Mouse (Mus musculus): ENCODE measurements around the gene Shc1. TPM values are rescaled to one million over a fixed set of nuclear protein-coding genes. Genes with fewer than 3 reads are reported as not detected.

Gene Shc1
- polyA plus RNA-seq, 1 experiment from 2014 or later: 42.3 TPM

DNA sequence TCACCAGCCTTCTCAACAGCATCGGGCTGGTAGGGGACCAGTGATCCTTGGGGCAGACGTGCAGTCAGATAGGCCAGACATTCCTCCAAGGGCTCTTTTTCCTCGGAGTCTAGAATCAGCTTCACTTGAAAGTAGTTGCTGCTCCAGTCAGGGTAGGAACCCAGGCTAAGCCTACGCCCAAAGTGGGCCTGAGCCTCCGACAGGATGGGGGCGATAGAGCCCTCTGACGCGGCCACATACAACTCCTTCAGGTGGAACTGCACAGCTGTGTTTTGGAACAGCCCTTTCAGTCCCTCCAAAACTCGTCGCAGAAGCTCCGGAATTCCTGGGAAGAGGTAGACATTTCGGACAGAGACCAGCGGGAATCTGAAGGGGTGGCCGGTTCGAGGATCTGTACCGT lies 9.8 kb upstream of the Shc1 start:
- no peaks in the 10 kb centered on the region for H3K27me3 ChIP-seq (ENCODE audit: control insufficient read depth, insufficient read depth, low read length)
- peaks cover 7% of the 10 kb centered on the region for H3K36me3 ChIP-seq (ENCODE audit: control insufficient read depth, insufficient read depth, low read length)
- no peak overlapping the region for H3K9ac ChIP-seq (ENCODE audit: low read depth, low read length)
- no peak overlapping the region for H3K27ac ChIP-seq (ENCODE audit: low read depth, low read length)
- H3K4me1 ChIP-seq (ENCODE audit: control insufficient read depth, insufficient read depth, low read length): peaks cover 6% of the 10 kb centered on the region
- no peak for ATAC-seq (replicated peaks; ENCODE audit: insufficient number of reproducible peaks, low FRiP score, low TSS enrichment)
- no peak overlapping the region for H3K4me3 ChIP-seq (ENCODE audit: low read depth, low read length)
- no peaks in the 10 kb centered on the region for H3K9me3 ChIP-seq (replicated peaks; ENCODE audit: control insufficient read depth, low read length)
- WGBS (ENCODE audit: insufficient replicate concordance): 57% methylated on average over 16 of the region's 16 CpGs
- peak overlapping the region; percentile 16; the same call in 1 of the 2 replicates for H3K4me2 ChIP-seq

DNA sequence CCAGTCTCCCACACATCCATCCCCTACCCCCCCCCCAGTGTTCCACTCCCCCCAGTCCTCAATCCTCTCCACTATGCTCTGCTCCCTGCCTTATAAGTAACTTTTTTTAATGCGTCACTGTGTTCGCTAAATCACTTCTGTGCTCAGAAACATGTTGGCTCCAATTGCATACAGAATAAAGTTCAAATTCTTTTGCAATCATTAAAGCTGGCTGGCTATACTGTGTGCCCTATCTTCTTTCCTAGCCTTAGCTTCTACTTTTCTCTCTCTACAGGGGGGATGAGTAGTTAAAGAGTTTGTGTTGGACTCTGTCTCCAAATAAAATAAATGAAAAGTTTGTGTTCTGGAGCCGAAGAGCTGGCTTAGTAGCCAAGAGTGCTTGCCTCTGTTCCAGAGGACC lies 8.5 kb upstream of the Shc1 start:
- H3K4me1 ChIP-seq (ENCODE audit: control insufficient read depth, insufficient read depth, low read length): peaks cover 6% of the 10 kb centered on the region
- H3K27me3 ChIP-seq (ENCODE audit: control insufficient read depth, insufficient read depth, low read length): no peaks in the 10 kb centered on the region
- H3K9me3 ChIP-seq (replicated peaks; ENCODE audit: control insufficient read depth, low read length): no peaks in the 10 kb centered on the region
- no peak overlapping the region for H3K4me2 ChIP-seq
- H3K4me3 ChIP-seq (ENCODE audit: low read depth, low read length): no peak overlapping the region
- no peak overlapping the region for H3K27ac ChIP-seq (ENCODE audit: low read depth, low read length)
- H3K36me3 ChIP-seq (ENCODE audit: control insufficient read depth, insufficient read depth, low read length): peaks cover 9% of the 10 kb centered on the region
- no peak for ATAC-seq (replicated peaks; ENCODE audit: insufficient number of reproducible peaks, low FRiP score, low TSS enrichment)
- no peak overlapping the region for H3K9ac ChIP-seq (ENCODE audit: low read depth, low read length)
- 87% methylated on average over 3 of the region's 3 CpGs for WGBS (ENCODE audit: insufficient replicate concordance)

- Histone ChIP-seq H3K27me3 (ENCODE audit: control insufficient read depth, insufficient read depth, low read length) (no peaks in the 10 kb centered on the region), H3K9me3 (replicated peaks; ENCODE audit: control insufficient read depth, low read length) (no peaks in the 10 kb centered on the region), H3K36me3 (ENCODE audit: control insufficient read depth, insufficient read depth, low read length) (peaks cover 17% of the 10 kb centered on the region), H3K4me2 (peak overlapping the region; percentile 67), H3K4me1 (ENCODE audit: control insufficient read depth, insufficient read depth, low read length) (peaks cover 6% of the 10 kb centered on the region), H3K9ac (ENCODE audit: low read depth, low read length) (peak overlapping the region; percentile 77), H3K4me3 (ENCODE audit: low read depth, low read length) (peak overlapping the region; percentile 67), H3K27ac (ENCODE audit: low read depth, low read length) (no peak overlapping the region)
- no peak for ATAC-seq (replicated peaks; ENCODE audit: insufficient number of reproducible peaks, low FRiP score, low TSS enrichment)
- 79% methylated on average over 10 of the region's 10 CpGs for WGBS (ENCODE audit: insufficient replicate concordance)
These were observed 7.4 kb upstream of the Shc1 start for GRCm38 (mm10) chr3:89410864-89411263.

GRCm38 (mm10) chr3:89411490-89412393 lies 6.5 kb upstream of the Shc1 start, which contains the start of gene Flad1:
Gene Flad1 (minus strand): TSS chr3:89411870.
- peaks cover 6% of the 10 kb centered on the region for H3K4me1 ChIP-seq (ENCODE audit: control insufficient read depth, insufficient read depth, low read length)
- no peaks in the 10 kb centered on the region for H3K27me3 ChIP-seq (ENCODE audit: control insufficient read depth, insufficient read depth, low read length)
- peak within 1 kb of the TSS; percentile 67 for H3K4me3 ChIP-seq (ENCODE audit: low read depth, low read length)
- H3K9me3 ChIP-seq (replicated peaks; ENCODE audit: control insufficient read depth, low read length): no peaks in the 10 kb centered on the region
- WGBS (ENCODE audit: insufficient replicate concordance): 6% methylated on average over 28 of the region's 28 CpGs
- peak within 1 kb of the TSS; percentile 67 for H3K4me2 ChIP-seq
- H3K9ac ChIP-seq (ENCODE audit: low read depth, low read length): peak within 1 kb of the TSS; percentile 77
- ATAC-seq (replicated peaks; ENCODE audit: insufficient number of reproducible peaks, low FRiP score, low TSS enrichment): peak; percentile 98
- H3K36me3 ChIP-seq (ENCODE audit: control insufficient read depth, insufficient read depth, low read length): peaks cover 22% of the 10 kb centered on the region
- peak within 1 kb of the TSS; percentile 6; the same call in 1 of the 2 replicates for H3K27ac ChIP-seq (ENCODE audit: low read depth, low read length)

DNA sequence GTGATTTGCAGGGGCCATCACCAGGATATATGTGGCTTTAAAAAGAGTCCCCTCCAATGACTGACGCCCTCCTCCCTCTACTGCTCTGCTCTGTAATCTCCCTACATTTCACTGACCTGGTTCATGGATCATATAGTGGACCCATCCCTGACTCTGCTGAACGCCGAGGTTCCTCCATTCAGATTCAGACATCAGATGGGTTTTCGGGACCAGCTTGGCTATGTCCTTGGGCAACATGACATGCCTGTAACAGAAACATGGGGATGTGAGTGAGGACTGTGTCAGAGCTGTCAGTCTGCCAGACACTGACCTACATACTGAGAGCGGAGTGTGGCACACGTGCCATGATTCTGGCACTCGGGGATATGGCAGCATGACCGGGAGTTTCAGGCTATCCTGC lies 2.1 kb upstream of the Shc1 start:
- ATAC-seq (replicated peaks; ENCODE audit: insufficient number of reproducible peaks, low FRiP score, low TSS enrichment): no peak
- Histone ChIP-seq H3K4me3 (ENCODE audit: low read depth, low read length) (no peak overlapping the region), H3K4me1 (ENCODE audit: control insufficient read depth, insufficient read depth, low read length) (peaks cover 8% of the 10 kb centered on the region), H3K4me2 (no peak overlapping the region), H3K36me3 (ENCODE audit: control insufficient read depth, insufficient read depth, low read length) (peaks cover 20% of the 10 kb centered on the region), H3K27me3 (ENCODE audit: control insufficient read depth, insufficient read depth, low read length) (no peaks in the 10 kb centered on the region), H3K27ac (ENCODE audit: low read depth, low read length) (no peak overlapping the region), H3K9me3 (replicated peaks; ENCODE audit: control insufficient read depth, low read length) (no peaks in the 10 kb centered on the region), H3K9ac (ENCODE audit: low read depth, low read length) (no peak overlapping the region)
- 95% methylated on average over 8 of the region's 8 CpGs for WGBS (ENCODE audit: insufficient replicate concordance)

DNA sequence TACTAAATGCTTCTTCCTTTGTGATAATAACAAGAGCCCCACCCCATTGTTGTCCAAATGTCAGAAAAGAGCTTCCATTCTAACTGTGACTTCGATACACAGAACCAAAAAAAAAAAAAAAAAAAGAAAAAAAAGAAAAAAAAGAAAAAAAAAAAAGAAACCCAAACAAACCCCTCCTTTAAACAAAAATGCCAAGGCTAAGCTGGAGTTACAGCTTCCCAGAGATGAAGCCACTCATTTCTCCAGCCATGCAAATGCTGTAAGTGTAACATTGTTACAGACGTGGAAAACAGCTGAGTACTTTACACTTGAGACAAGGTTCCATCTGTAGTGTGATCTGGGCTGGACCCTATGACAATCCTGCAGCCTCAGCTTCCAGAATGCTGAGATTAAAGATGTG lies 1.1 kb upstream of the Shc1 start:
- WGBS (ENCODE audit: insufficient replicate concordance): 24% methylated on average over 2 of the region's 2 CpGs
- no peaks in the 10 kb centered on the region for H3K9me3 ChIP-seq (replicated peaks; ENCODE audit: control insufficient read depth, low read length)
- peaks cover 17% of the 10 kb centered on the region for H3K4me1 ChIP-seq (ENCODE audit: control insufficient read depth, insufficient read depth, low read length)
- H3K9ac ChIP-seq (ENCODE audit: low read depth, low read length): peak overlapping the region; percentile 87
- H3K27ac ChIP-seq (ENCODE audit: low read depth, low read length): peak overlapping the region; percentile 47; the same call in 1 of the 2 replicates
- no peak for ATAC-seq (replicated peaks; ENCODE audit: insufficient number of reproducible peaks, low FRiP score, low TSS enrichment)
- H3K4me3 ChIP-seq (ENCODE audit: low read depth, low read length): peak overlapping the region; percentile 53
- peaks cover 20% of the 10 kb centered on the region for H3K36me3 ChIP-seq (ENCODE audit: control insufficient read depth, insufficient read depth, low read length)
- H3K4me2 ChIP-seq: peak overlapping the region; percentile 90
- no peaks in the 10 kb centered on the region for H3K27me3 ChIP-seq (ENCODE audit: control insufficient read depth, insufficient read depth, low read length)

- no peak; the same call in 1 of the 2 replicates for ATAC-seq (replicated peaks; ENCODE audit: insufficient number of reproducible peaks, low FRiP score, low TSS enrichment)
- no peaks in the 10 kb centered on the region for H3K27me3 ChIP-seq (ENCODE audit: control insufficient read depth, insufficient read depth, low read length)
- peaks cover 19% of the 10 kb centered on the region for H3K4me1 ChIP-seq (ENCODE audit: control insufficient read depth, insufficient read depth, low read length)
- under 1% methylated on average over 20 of the region's 20 CpGs for WGBS (ENCODE audit: insufficient replicate concordance)
- peaks cover 20% of the 10 kb centered on the region for H3K36me3 ChIP-seq (ENCODE audit: control insufficient read depth, insufficient read depth, low read length)
- H3K9ac ChIP-seq (ENCODE audit: low read depth, low read length): peak overlapping the region; percentile 87
- peak overlapping the region; percentile 90 for H3K4me2 ChIP-seq
- no peaks in the 10 kb centered on the region for H3K9me3 ChIP-seq (replicated peaks; ENCODE audit: control insufficient read depth, low read length)
- H3K27ac ChIP-seq (ENCODE audit: low read depth, low read length): peak overlapping the region; percentile 97
- peak overlapping the region; percentile 53 for H3K4me3 ChIP-seq (ENCODE audit: low read depth, low read length)
These were observed 438 bp upstream of the Shc1 start for GRCm38 (mm10) chr3:89417840-89418169.

GRCm38 (mm10) chr3:89418861-89419250 lies 613 bp downstream of the Shc1 start:
- Histone ChIP-seq H3K27me3 (ENCODE audit: control insufficient read depth, insufficient read depth, low read length) (no peaks in the 10 kb centered on the region), H3K4me3 (ENCODE audit: low read depth, low read length) (peak overlapping the region; percentile 53), H3K27ac (ENCODE audit: low read depth, low read length) (peak overlapping the region; percentile 97), H3K9ac (ENCODE audit: low read depth, low read length) (peak overlapping the region; percentile 87), H3K36me3 (ENCODE audit: control insufficient read depth, insufficient read depth, low read length) (peaks cover 18% of the 10 kb centered on the region), H3K4me2 (peak overlapping the region; percentile 90), H3K9me3 (replicated peaks; ENCODE audit: control insufficient read depth, low read length) (no peaks in the 10 kb centered on the region), H3K4me1 (ENCODE audit: control insufficient read depth, insufficient read depth, low read length) (peaks cover 23% of the 10 kb centered on the region)
- no peak for ATAC-seq (replicated peaks; ENCODE audit: insufficient number of reproducible peaks, low FRiP score, low TSS enrichment)
- WGBS (ENCODE audit: insufficient replicate concordance): under 1% methylated on average over 16 of the region's 16 CpGs
